Mouse (Mus musculus) liver, adult 2 months (tissue): ENCODE results near the gene Nubpl.

ENCODE experiments used
- CTCF ChIP-seq: fragments of 200-500 bp; IDR thresholded peaks from 2 replicates; pipeline ENCODE4 v1.5.1; 2011; ENCODE audit warnings: low read depth, low read length, control low read depth
- POLR2A ChIP-seq: fragments of 200-500 bp; IDR thresholded peaks from 2 replicates; pipeline ENCODE4 v1.6.1; 2011; ENCODE audit warnings: low read length, control low read depth; ENCODE audit not compliant: insufficient read depth; ENCODE audit errors: extremely low read depth

DNA sequence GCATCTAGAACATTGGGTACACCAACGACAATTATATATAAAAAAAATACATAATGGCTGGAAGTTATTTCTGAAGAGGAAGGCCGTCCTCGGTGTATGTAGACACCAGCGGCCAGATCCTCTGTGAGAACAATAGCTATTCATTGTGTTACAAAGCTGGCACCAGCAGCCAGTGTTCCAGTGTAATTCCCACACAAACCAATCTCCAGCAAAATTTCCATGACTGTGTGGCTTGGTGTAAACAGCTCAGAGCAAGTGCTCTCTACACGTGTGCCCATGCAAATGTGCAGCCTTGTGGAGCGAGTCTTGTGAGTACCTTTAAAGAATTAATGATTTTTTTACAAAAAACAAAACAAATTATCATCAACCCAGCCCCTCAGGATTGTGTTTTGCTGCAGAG, 263.7 kb downstream of the Nubpl start:
- no peak for TF ChIP-seq CTCF
- TF ChIP-seq POLR2A: no peak
